Mouse (Mus musculus): ENCODE data around the gene Sdccag8. TPM values are rescaled to one million over a fixed set of nuclear protein-coding genes. Genes with fewer than 3 reads are reported as not detected.

Gene Sdccag8
- polyA plus RNA-seq, 1 experiment from 2014 or later: 6.4 TPM

DNA sequence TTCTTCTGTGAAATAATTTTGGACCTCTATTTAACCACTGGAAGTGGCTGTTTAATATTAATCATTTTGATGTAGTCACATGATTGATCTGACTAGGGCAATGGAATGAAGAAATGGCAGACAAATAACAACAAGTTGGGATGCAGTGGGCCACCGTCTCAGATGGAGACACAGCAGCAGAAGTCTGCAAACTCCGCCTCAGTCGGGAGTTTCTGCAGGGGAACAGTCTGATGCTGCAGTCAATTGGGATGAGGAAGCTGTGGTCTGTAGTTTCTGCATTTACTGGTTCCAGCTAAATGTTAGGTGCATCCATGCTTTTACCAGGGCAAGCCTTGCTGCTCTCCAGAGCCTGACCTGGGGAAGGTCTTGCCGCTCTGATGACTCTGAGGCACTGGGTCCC, 2.3 kb downstream of the Sdccag8 start:
- Histone ChIP-seq H3K9me3 (replicated peaks) (no peaks in the 10 kb centered on the region), H3K27me3 (replicated peaks) (0 out of 2 replicates have a peak, but pooled peaks cover 6% of the 10 kb centered on the region), H3K4me2 (no peak overlapping the region), H3K4me3 (no peak overlapping the region), H3K36me3 (no peaks in the 10 kb centered on the region), H3K9ac (no peak overlapping the region), H3K4me1 (peaks cover 46% of the 10 kb centered on the region), H3K27ac (no peak overlapping the region)
- no peak for ATAC-seq
- WGBS (ENCODE audit: insufficient replicate concordance): 52% methylated on average over 4 of the region's 4 CpGs

DNA sequence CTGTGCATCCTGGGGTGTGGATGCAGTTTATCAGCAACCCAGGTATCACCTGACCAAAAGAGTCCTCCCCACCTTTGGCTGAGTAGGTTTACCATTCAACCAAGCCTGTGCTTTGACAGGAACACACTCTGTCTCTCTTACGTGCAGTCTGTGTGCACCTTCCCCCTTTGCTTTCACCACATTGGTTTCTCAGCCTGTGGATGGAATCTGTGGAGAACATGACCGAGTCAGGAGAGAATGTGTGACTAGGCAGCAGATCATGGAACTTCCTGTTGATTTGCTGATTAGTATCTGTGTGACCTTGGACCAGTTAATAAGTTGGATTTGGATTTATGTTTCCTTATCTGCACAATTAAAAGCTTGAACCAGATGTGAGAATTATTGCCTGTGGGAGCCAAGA, 3.7 kb downstream of the Sdccag8 start:
- no peak for ATAC-seq

DNA sequence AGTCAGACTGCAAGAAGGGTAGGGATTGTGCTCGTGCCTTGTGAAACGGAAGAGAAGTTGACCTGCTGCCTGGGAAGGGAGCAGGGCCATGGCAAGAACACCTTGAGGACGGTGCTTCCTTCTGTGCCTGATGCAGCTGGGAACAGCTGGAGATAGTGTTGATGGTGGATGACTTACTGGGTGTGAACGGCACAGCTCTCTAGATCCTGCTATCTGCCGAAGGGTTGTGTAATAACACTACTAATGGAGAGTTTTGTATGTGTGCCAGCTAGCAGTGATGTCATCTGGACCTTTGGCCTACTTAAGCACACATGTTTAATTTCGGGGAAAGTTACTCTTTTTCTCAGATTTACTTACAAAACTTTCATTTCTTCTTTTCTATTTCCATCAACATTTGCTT, 4.3 kb downstream of the Sdccag8 start:
- Histone ChIP-seq H3K27me3 (replicated peaks) (0 out of 2 replicates have a peak, but pooled peaks cover 6% of the 10 kb centered on the region), H3K27ac (0 out of 2 replicates have a peak overlapping the region, but pooled peaks have one; percentile 38), H3K9ac (no peak overlapping the region), H3K36me3 (no peaks in the 10 kb centered on the region), H3K9me3 (replicated peaks) (no peaks in the 10 kb centered on the region), H3K4me2 (no peak overlapping the region), H3K4me1 (peaks cover 56% of the 10 kb centered on the region), H3K4me3 (no peak overlapping the region)
- no peak for ATAC-seq
- 48% methylated on average over 6 of the region's 6 CpGs for WGBS (ENCODE audit: insufficient replicate concordance)

More for the DNA sequence above, 3.7 kb downstream of the Sdccag8 start:
- WGBS (ENCODE audit: insufficient replicate concordance): 49% methylated on average over 2 of the region's 2 CpGs
- 0 out of 2 replicates have a peak, but pooled peaks cover 6% of the 10 kb centered on the region for H3K27me3 ChIP-seq (replicated peaks)
- H3K4me1 ChIP-seq: peaks cover 50% of the 10 kb centered on the region
- no peaks in the 10 kb centered on the region for H3K36me3 ChIP-seq
- no peaks in the 10 kb centered on the region for H3K9me3 ChIP-seq (replicated peaks)
- H3K27ac ChIP-seq: 0 out of 2 replicates have a peak overlapping the region, but pooled peaks have one; percentile 38
- H3K9ac ChIP-seq: no peak overlapping the region
- no peak overlapping the region for H3K4me2 ChIP-seq
- H3K4me3 ChIP-seq: no peak overlapping the region

DNA sequence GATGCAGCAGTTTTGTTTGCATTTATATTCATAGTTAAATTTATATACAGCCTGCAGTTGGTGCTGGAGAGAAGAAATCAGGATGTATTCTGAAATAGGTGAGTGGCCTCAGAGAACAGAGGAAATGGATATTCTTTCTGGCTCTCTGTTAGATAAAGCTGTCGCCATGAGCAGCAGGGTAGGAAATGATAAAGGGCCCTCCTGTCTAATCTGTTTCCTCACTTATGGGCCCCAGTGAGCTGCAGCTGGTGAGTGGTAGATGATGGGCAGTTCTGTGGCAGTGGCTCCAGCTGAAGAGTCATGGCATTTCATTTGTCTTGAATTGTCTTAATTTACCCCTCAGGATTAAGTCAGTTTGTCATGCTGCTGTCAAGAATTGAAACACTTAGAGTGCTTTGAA, 7.5 kb downstream of the Sdccag8 start:
- no peaks in the 10 kb centered on the region for H3K9me3 ChIP-seq (replicated peaks)
- no peak overlapping the region for H3K4me3 ChIP-seq
- peak; percentile 90 for ATAC-seq
- 4% methylated on average over 1 of the region's 1 CpGs for WGBS (ENCODE audit: insufficient replicate concordance)
- H3K27ac ChIP-seq: no peak overlapping the region
- H3K36me3 ChIP-seq: no peaks in the 10 kb centered on the region
- H3K9ac ChIP-seq: no peak overlapping the region
- H3K27me3 ChIP-seq (replicated peaks): peaks cover 11% of the 10 kb centered on the region
- peaks cover 60% of the 10 kb centered on the region for H3K4me1 ChIP-seq
- peak overlapping the region; percentile 46 for H3K4me2 ChIP-seq

DNA sequence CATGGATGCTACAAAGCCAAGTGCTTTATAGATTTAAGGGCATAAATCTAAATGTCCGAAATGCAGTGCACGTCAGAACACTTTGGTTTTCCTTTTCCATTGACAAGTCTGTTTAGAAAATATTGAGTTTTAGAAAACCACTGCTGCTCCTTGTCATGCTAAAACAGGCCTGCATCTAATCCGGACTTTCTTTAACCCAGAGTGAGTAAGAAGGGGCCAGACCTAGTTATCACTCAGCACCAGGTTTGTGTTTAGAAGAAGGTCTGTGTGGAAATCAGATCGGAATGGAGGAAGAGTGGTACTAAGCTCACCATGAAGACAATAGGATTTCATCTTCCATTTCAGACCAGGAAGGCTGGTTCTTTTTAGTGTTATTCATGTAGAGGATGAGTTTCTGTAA, 8.5 kb downstream of the Sdccag8 start:
- Histone ChIP-seq H3K27ac (no peak overlapping the region), H3K9me3 (replicated peaks) (no peaks in the 10 kb centered on the region), H3K4me1 (peaks cover 68% of the 10 kb centered on the region), H3K36me3 (no peaks in the 10 kb centered on the region), H3K27me3 (replicated peaks) (peaks cover 11% of the 10 kb centered on the region), H3K4me2 (no peak overlapping the region), H3K9ac (no peak overlapping the region), H3K4me3 (no peak overlapping the region)
- peak; percentile 64 for ATAC-seq
- WGBS (ENCODE audit: insufficient replicate concordance): 17% methylated on average over 4 of the region's 4 CpGs

DNA sequence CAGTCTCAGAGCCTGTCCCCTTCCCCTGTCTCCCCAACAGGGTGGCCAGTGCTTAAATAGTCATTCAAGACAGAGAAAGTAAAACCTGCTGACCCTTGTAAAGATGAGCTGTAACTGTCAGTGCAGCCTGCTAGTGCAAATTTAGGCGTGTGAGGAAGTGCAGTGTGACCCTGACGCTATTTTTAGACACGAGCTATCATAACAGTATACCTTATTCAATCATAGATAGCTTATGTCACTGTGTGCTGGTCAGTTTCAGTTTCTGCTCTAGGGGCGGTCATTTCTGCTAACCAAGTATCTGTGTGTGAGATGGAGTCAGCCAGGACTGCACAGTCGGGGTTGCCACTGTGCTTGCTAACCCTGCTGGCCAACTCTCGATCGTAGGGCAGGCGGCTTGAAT, 9.4 kb downstream of the Sdccag8 start:
- H3K27ac ChIP-seq: no peak overlapping the region
- ATAC-seq: no peak
- WGBS (ENCODE audit: insufficient replicate concordance): 47% methylated on average over 8 of the region's 8 CpGs

DNA sequence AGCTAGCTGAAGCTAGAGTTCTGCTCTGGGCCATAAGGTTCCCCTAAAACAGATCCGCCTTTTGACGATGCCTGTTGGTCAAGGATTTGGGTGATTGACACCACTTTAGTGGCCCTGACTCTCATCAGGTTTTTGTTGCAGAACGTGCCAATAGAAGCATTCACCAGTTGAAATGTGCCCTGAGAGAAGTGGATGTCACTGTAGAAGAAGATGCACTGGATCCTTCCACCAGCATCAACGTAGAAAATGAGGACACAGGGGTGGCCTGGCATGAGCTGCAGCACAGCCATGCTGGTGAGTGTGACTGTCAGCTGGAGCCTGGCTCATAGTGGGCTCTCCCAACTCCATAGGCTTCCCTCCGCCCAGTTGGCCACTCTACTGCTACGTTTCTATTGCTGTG, 10.2 kb downstream of the Sdccag8 start:
- Histone ChIP-seq H3K9me3 (replicated peaks) (no peaks in the 10 kb centered on the region), H3K9ac (no peak overlapping the region), H3K4me1 (peaks cover 63% of the 10 kb centered on the region), H3K27me3 (replicated peaks) (peaks cover 11% of the 10 kb centered on the region), H3K4me2 (no peak overlapping the region), H3K27ac (no peak overlapping the region), H3K36me3 (no peaks in the 10 kb centered on the region), H3K4me3 (no peak overlapping the region)
- no peak for ATAC-seq
- 78% methylated on average over 6 of the region's 6 CpGs for WGBS (ENCODE audit: insufficient replicate concordance)

More for the DNA sequence above, 9.4 kb downstream of the Sdccag8 start:
- H3K9ac ChIP-seq: no peak overlapping the region
- H3K9me3 ChIP-seq (replicated peaks): no peaks in the 10 kb centered on the region
- peaks cover 11% of the 10 kb centered on the region for H3K27me3 ChIP-seq (replicated peaks)
- no peaks in the 10 kb centered on the region for H3K36me3 ChIP-seq
- H3K4me1 ChIP-seq: peaks cover 63% of the 10 kb centered on the region
- H3K4me2 ChIP-seq: no peak overlapping the region
- H3K4me3 ChIP-seq: no peak overlapping the region

DNA sequence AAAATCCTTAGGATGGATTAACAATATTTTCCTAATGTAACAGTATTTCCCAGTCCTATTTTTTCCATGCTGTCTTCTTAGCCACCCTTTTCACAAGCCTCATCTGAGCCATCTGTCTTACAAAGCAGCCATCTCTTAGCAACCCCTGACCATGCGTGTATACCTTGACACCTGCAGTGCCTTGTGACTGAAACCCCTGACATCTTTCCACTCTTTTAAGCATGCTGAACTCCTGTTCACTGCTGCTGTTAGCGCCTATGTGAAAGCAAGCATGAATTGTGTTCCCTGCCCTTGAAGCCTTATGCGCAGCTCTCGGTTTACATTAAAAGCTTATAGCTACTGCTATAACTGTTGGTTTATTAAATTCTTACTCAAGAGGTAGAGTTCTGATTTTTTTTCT, 10.6 kb downstream of the Sdccag8 start:
- no peaks in the 10 kb centered on the region for H3K9me3 ChIP-seq (replicated peaks)
- H3K4me1 ChIP-seq: peaks cover 63% of the 10 kb centered on the region
- no peaks in the 10 kb centered on the region for H3K36me3 ChIP-seq
- H3K27me3 ChIP-seq (replicated peaks): peaks cover 10% of the 10 kb centered on the region
- no peak overlapping the region for H3K4me3 ChIP-seq
- no peak for ATAC-seq
- no peak overlapping the region for H3K9ac ChIP-seq
- no peak overlapping the region for H3K27ac ChIP-seq
- WGBS (ENCODE audit: insufficient replicate concordance): 80% methylated on average over 4 of the region's 4 CpGs
- no peak overlapping the region for H3K4me2 ChIP-seq

DNA sequence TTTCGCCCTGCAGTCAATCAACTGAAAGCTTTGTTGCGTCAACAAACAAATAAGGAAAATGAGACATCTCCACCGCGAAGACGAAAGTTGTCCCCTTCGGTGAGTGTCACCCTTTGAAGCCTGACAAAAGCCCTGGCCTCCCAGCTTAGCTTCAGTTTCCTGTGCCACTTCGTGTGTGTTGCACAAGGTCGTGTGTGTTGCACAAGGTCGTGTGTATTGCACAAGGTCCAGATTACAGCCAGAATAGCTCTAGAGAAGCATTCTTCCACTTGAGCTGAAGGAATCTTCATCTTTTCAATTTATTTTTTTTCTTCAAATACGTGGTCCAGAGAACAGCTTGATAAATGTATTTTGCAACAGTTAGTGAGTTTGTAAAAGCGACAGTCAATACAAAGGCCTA, 11.7 kb downstream of the Sdccag8 start:
- no peak overlapping the region for H3K4me2 ChIP-seq
- no peak for ATAC-seq
- WGBS (ENCODE audit: insufficient replicate concordance): 47% methylated on average over 11 of the region's 11 CpGs
- H3K4me3 ChIP-seq: no peak overlapping the region
- H3K9me3 ChIP-seq (replicated peaks): no peaks in the 10 kb centered on the region
- no peaks in the 10 kb centered on the region for H3K36me3 ChIP-seq
- H3K4me1 ChIP-seq: peaks cover 55% of the 10 kb centered on the region
- H3K9ac ChIP-seq: no peak overlapping the region
- no peak overlapping the region for H3K27ac ChIP-seq
- H3K27me3 ChIP-seq (replicated peaks): peaks cover 5% of the 10 kb centered on the region

DNA sequence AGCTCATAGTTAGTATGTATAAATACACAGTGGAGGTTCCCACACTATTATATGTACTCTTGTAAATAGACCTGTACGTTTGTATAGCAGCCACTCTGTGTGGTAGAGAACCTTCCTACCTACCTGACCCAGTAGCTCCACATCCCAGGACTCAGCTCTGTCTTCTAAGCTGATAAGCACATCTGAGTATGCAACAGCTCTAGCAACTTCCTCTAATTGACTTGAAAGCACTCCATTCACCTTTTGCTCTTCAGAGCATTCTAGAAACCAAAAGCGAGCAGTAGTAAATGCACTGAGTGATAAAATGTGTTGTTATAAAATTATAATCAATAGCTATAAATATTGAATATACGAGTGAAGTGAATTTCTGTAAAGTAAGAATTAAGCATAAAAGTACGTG, 12.5 kb downstream of the Sdccag8 start:
- H3K9me3 ChIP-seq (replicated peaks): no peaks in the 10 kb centered on the region
- H3K27me3 ChIP-seq (replicated peaks): peaks cover 5% of the 10 kb centered on the region
- no peak for ATAC-seq
- WGBS (ENCODE audit: insufficient replicate concordance): 42% methylated on average over 4 of the region's 4 CpGs
- H3K36me3 ChIP-seq: 0 out of 2 replicates have a peak, but pooled peaks cover 3% of the 10 kb centered on the region
- no peak overlapping the region for H3K4me2 ChIP-seq
- no peak overlapping the region for H3K4me3 ChIP-seq
- peaks cover 47% of the 10 kb centered on the region for H3K4me1 ChIP-seq
- no peak overlapping the region for H3K27ac ChIP-seq
- H3K9ac ChIP-seq: no peak overlapping the region

DNA sequence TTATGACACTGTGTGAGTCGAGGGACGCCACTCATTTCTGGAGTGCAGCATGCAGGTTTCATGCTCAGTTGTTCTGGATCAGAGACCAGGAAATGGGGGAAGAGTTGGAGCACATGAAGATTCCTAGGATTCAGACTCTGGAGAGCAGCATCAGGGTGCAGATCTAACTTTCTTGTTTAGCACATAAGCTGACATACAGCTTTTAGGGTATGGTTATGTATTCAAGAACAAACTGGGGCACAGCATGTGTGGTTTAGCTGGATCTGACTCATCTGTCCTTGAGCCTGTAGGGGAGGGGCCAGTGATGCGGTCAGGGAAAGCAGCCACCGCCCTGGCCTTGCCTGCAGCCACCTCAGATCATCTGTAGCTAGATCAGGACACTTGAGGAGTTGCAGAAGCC, 12.9 kb downstream of the Sdccag8 start:
- 17% methylated on average over 4 of the region's 4 CpGs for WGBS (ENCODE audit: insufficient replicate concordance)
- Histone ChIP-seq H3K27ac (peak overlapping the region; percentile 41; the same call in 1 of the 2 replicates), H3K9ac (no peak overlapping the region), H3K4me1 (peaks cover 43% of the 10 kb centered on the region), H3K27me3 (replicated peaks) (peaks cover 5% of the 10 kb centered on the region), H3K4me2 (no peak overlapping the region), H3K9me3 (replicated peaks) (no peaks in the 10 kb centered on the region), H3K36me3 (0 out of 2 replicates have a peak, but pooled peaks cover 3% of the 10 kb centered on the region), H3K4me3 (no peak overlapping the region)
- peak; percentile 81 for ATAC-seq

DNA sequence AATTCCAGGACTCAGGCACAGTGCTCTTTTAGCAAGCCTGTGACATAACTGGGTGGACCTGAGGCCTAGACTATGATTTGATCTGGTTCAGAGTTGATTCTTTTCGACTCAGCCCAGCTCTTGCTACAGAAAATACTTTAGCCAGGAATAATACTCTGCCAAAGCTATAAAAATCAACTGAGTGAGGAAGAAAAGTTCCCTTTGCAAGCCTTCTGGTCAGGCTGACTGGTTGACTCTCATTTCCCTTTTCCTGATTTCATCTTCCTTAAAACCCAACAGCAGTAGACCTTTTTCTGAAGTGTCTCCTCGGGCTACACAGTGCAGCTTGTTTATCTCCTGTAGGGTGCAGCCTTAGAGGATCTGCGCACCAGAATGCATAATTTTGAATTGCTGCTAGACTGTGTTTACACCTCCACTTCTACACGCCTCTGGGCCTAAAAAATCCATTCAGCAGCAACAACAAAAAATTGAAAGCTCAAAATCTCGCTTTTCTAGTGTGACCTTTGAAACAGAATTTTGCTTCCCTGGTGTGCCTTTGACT, 13.6 kb downstream of the Sdccag8 start:
- no peak for ATAC-seq
- WGBS (ENCODE audit: insufficient replicate concordance): 47% methylated on average over 5 of the region's 5 CpGs
- Histone ChIP-seq H3K4me1 (peaks cover 36% of the 10 kb centered on the region), H3K9ac (no peak overlapping the region), H3K4me2 (no peak overlapping the region), H3K36me3 (0 out of 2 replicates have a peak, but pooled peaks cover 3% of the 10 kb centered on the region), H3K27ac (no peak overlapping the region), H3K4me3 (no peak overlapping the region), H3K27me3 (replicated peaks) (peaks cover 5% of the 10 kb centered on the region), H3K9me3 (replicated peaks) (no peaks in the 10 kb centered on the region)

DNA sequence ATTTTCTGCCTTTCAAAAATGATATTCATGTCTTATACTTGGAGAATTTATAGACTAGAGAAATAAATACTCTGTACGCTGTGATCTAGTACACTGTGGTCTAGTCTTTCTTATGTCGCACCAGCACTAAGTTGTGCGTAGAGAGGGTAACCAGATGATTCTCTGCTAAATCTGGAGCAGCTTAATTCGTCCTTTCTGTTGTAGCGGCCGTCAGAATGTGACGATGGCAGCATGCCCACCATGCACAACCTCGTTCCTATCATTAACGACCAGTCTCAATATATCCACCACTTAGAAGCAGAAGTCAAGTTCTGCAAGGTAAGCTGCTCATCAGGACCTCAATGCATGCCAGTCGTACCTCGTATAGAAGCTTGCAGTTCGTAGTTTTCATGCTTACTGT, 14.2 kb downstream of the Sdccag8 start:
- no peaks in the 10 kb centered on the region for H3K9me3 ChIP-seq (replicated peaks)
- H3K27ac ChIP-seq: no peak overlapping the region

More for the DNA sequence above, 14.2 kb downstream of the Sdccag8 start:
- Histone ChIP-seq H3K4me2 (no peak overlapping the region), H3K9ac (no peak overlapping the region), H3K4me3 (no peak overlapping the region), H3K27me3 (replicated peaks) (peaks cover 5% of the 10 kb centered on the region), H3K36me3 (0 out of 2 replicates have a peak, but pooled peaks cover 3% of the 10 kb centered on the region), H3K4me1 (peaks cover 31% of the 10 kb centered on the region)
- no peak for ATAC-seq
- WGBS (ENCODE audit: insufficient replicate concordance): 78% methylated on average over 12 of the region's 12 CpGs

Data from liver, embryonic 12.5 days (tissue).